Mouse (Mus musculus) stomach, embryonic 14.5 days (tissue): ENCODE measurements around the gene Mtmr3. TPM values are rescaled to one million over a fixed set of nuclear protein-coding genes. Genes with fewer than 3 reads are reported as not detected.
A peak's percentile ranks its signal among the peaks of the same experiment; 100 is the strongest.

Source experiments
- ATAC-seq: fragments of 200-750 bp; cut with Nextera tagmentation; 2 replicates; pipeline ENCODE4 v1.8.0; 2017; ENCODE audit warnings: low read depth, moderate TSS enrichment; ENCODE audit not compliant: insufficient number of reproducible peaks, insufficient read depth, low FRiP score
- H3K27ac ChIP-seq: fragments of 300-500 bp; sonication (generic); 2 replicates; pipeline ENCODE4 v1.5.1; 2014; ENCODE audit warnings: mild to moderate bottlenecking, low read length, moderate library complexity, mixed read lengths
- H3K27me3 ChIP-seq: fragments of 300-500 bp; sonication (generic); 2 replicates; pipeline ENCODE4 v1.6.1; 2014; ENCODE audit warnings: low read length, control low read depth, mixed read lengths; ENCODE audit not compliant: control insufficient read depth, insufficient read depth
- H3K36me3 ChIP-seq: fragments of 300-500 bp; sonication (generic); 2 replicates; pipeline ENCODE4 v1.6.1; 2014; ENCODE audit warnings: mild to moderate bottlenecking, control low read depth, low read length, moderate library complexity, mixed read lengths; ENCODE audit not compliant: control insufficient read depth, insufficient read depth
- H3K4me1 ChIP-seq: fragments of 300-500 bp; sonication (generic); 2 replicates; pipeline ENCODE4 v1.6.1; 2014; ENCODE audit warnings: low read length, control low read depth, mixed read lengths; ENCODE audit not compliant: control insufficient read depth, insufficient read depth
- H3K4me2 ChIP-seq: fragments of 300-500 bp; sonication (generic); replicated peaks from 2 replicates; pipeline ENCODE4 v1.6.1; 2014; ENCODE audit warnings: low read depth, low read length, control low read depth
- H3K4me3 ChIP-seq: fragments of 300-500 bp; sonication (generic); 2 replicates; pipeline ENCODE4 v1.5.1; 2014; ENCODE audit warnings: low read depth, low read length, control low read depth
- H3K9ac ChIP-seq: fragments of 300-500 bp; sonication (generic); replicated peaks from 2 replicates; pipeline ENCODE4 v1.6.1; 2014; ENCODE audit warnings: low read depth, mild to moderate bottlenecking, control low read depth, low read length, moderate library complexity, mixed read lengths
- H3K9me3 ChIP-seq: fragments of 300-500 bp; sonication (generic); 2 replicates; pipeline ENCODE4 v1.6.1; 2016; ENCODE audit warnings: low read depth, low read length, control low read depth; ENCODE audit not compliant: control insufficient read depth
- WGBS: fragments of 180-500 bp; shearing (Covaris S2); extraction: QIAGEN DNeasy Blood & Tissue Kit; methylation state at CpG from one replicate; pipeline ENCODE4 v1.1.7; 2014; 5-methylcytosine and 5-hydroxymethylcytosine counted together
- polyA plus RNA-seq: library from polyadenylated mRNA; unstranded; fragments of >200 nt; fragmentation: Nextera tagmentation; extraction: Ambion mirVana; gene quantifications from 2 replicates; pipeline ENCODE4 v1.2.1, GENCODE M21; 2014

Gene Mtmr3
- polyA plus RNA-seq, 1 experiment from 2014 or later: 31.1 TPM

GRCm38 (mm10) chr11:4499456-4499855, 95.2 kb downstream of the Mtmr3 start:
- no peak overlapping the region for H3K4me2 ChIP-seq
- H3K9me3 ChIP-seq: no peaks in the 10 kb centered on the region
- no peak overlapping the region for H3K27ac ChIP-seq
- no peaks in the 10 kb centered on the region for H3K4me1 ChIP-seq
- peaks cover 33% of the 10 kb centered on the region for H3K36me3 ChIP-seq
- 84% methylated on average over 2 of the region's 2 CpGs for WGBS
- H3K4me3 ChIP-seq: no peak overlapping the region
- H3K27me3 ChIP-seq: no peaks in the 10 kb centered on the region
- H3K9ac ChIP-seq: no peak overlapping the region
- ATAC-seq: no peak

- H3K4me1 ChIP-seq: no peaks in the 10 kb centered on the region
- no peak overlapping the region for H3K4me2 ChIP-seq
- peaks cover 27% of the 10 kb centered on the region for H3K36me3 ChIP-seq
- no peak overlapping the region for H3K27ac ChIP-seq
- no peaks in the 10 kb centered on the region for H3K9me3 ChIP-seq
- H3K27me3 ChIP-seq: no peaks in the 10 kb centered on the region
- no peak overlapping the region for H3K9ac ChIP-seq
- WGBS: 71% methylated on average over 9 of the region's 9 CpGs
- H3K4me3 ChIP-seq: no peak overlapping the region
- no peak for ATAC-seq
Measured at GRCm38 (mm10) chr11:4498774-4499173, 95.9 kb downstream of the Mtmr3 start.

- WGBS: 68% methylated on average over 10 of the region's 10 CpGs
- Histone ChIP-seq H3K4me2 (no peak overlapping the region), H3K27me3 (no peaks in the 10 kb centered on the region), H3K36me3 (peaks cover 27% of the 10 kb centered on the region; the same call in 1 of the 2 replicates), H3K27ac (no peak overlapping the region), H3K4me3 (no peak overlapping the region), H3K9ac (no peak overlapping the region), H3K9me3 (no peaks in the 10 kb centered on the region), H3K4me1 (no peaks in the 10 kb centered on the region)
- no peak for ATAC-seq
Measured at GRCm38 (mm10) chr11:4497501-4498118, 97.1 kb downstream of the Mtmr3 start.

GRCm38 (mm10) chr11:4495021-4495540, 99.6 kb downstream of the Mtmr3 start:
- no peak overlapping the region for H3K4me2 ChIP-seq
- no peaks in the 10 kb centered on the region for H3K4me1 ChIP-seq
- H3K9me3 ChIP-seq: no peaks in the 10 kb centered on the region
- H3K36me3 ChIP-seq: peaks cover 48% of the 10 kb centered on the region
- H3K9ac ChIP-seq: no peak overlapping the region
- WGBS: 85% methylated on average over 4 of the region's 4 CpGs
- no peak for ATAC-seq
- H3K4me3 ChIP-seq: no peak overlapping the region
- H3K27me3 ChIP-seq: no peaks in the 10 kb centered on the region
- H3K27ac ChIP-seq: no peak overlapping the region

GRCm38 (mm10) chr11:4489207-4489606, 105.5 kb downstream of the Mtmr3 start:
- Histone ChIP-seq H3K27ac (no peak overlapping the region), H3K36me3 (peaks cover 78% of the 10 kb centered on the region), H3K4me3 (no peak overlapping the region), H3K9ac (no peak overlapping the region), H3K4me1 (no peaks in the 10 kb centered on the region), H3K4me2 (no peak overlapping the region), H3K27me3 (no peaks in the 10 kb centered on the region), H3K9me3 (no peaks in the 10 kb centered on the region)
- no peak for ATAC-seq
- WGBS: 88% methylated on average over 4 of the region's 4 CpGs

- H3K9me3 ChIP-seq: no peaks in the 10 kb centered on the region
- no peak overlapping the region for H3K4me3 ChIP-seq
- WGBS: 91% methylated on average over 2 of the region's 2 CpGs
- no peak for ATAC-seq
- H3K9ac ChIP-seq: no peak overlapping the region
- no peaks in the 10 kb centered on the region for H3K27me3 ChIP-seq
- H3K36me3 ChIP-seq: peaks cover 80% of the 10 kb centered on the region
- H3K4me1 ChIP-seq: no peaks in the 10 kb centered on the region
- H3K27ac ChIP-seq: no peak overlapping the region
- no peak overlapping the region for H3K4me2 ChIP-seq
Measured at GRCm38 (mm10) chr11:4488798-4489197, 105.9 kb downstream of the Mtmr3 start.

- peaks cover 84% of the 10 kb centered on the region for H3K36me3 ChIP-seq
- 97% methylated on average over 13 of the region's 13 CpGs for WGBS
- H3K4me2 ChIP-seq: no peak overlapping the region
- no peaks in the 10 kb centered on the region for H3K4me1 ChIP-seq
- no peak overlapping the region for H3K27ac ChIP-seq
- no peaks in the 10 kb centered on the region for H3K9me3 ChIP-seq
- no peaks in the 10 kb centered on the region for H3K27me3 ChIP-seq
- no peak overlapping the region for H3K9ac ChIP-seq
- H3K4me3 ChIP-seq: no peak overlapping the region
- no peak for ATAC-seq
Measured at GRCm38 (mm10) chr11:4488367-4488766, 106.3 kb downstream of the Mtmr3 start.

GRCm38 (mm10) chr11:4487401-4487965, 107.2 kb downstream of the Mtmr3 start:
- Histone ChIP-seq H3K36me3 (peaks cover 87% of the 10 kb centered on the region), H3K27ac (no peak overlapping the region), H3K4me2 (no peak overlapping the region), H3K27me3 (no peaks in the 10 kb centered on the region), H3K4me1 (no peaks in the 10 kb centered on the region), H3K9ac (no peak overlapping the region), H3K9me3 (no peaks in the 10 kb centered on the region), H3K4me3 (no peak overlapping the region)
- WGBS: 79% methylated on average over 8 of the region's 8 CpGs
- peak; percentile 61; the same call in 1 of the 2 replicates for ATAC-seq
